Mouse (Mus musculus): ENCODE data around the gene Slc23a4. TPM values are rescaled to one million over a fixed set of nuclear protein-coding genes. Genes with fewer than 3 reads are reported as not detected.

Slc23a4 gene
- total RNA-seq (2017): 0.35 and 1.4 TPM in 2 replicates

DNA sequence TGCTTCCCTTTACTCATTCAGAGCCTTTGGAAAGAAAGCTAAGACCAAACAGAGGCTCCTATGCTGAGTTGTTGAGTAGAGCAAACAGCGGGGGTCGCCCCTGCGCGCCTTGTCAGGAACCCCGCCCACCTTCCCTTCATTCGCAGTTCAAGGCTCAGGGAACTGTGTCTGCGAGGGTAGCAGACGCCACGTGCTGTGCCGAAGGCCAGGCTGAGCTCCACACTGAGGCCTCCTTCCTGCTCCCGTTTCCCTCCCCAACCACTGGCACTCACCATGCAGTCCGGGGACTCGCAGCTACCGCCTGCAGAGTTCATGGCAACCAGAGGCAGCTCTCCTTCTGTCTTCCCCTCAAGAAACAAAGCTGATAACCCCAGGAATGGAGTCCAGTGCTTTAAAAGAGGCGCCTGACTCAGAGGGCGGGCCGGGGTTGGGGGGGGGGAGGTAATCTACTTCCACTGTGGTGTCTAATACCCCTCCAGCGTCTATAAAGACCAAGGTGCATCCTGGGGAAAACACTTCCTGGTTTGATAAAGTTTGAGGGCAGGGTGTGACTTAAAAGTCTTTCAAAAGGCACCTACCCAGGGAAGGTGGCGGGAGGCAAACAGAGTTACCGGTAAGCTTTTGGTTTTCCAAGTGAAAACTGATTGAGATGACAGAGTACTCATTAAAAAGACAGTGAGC lies at the start of gene Slc23a4:
Gene Slc23a4 (minus strand): TSS at position 324 of the 681 bp plus-strand sequence.
- ATAC-seq (replicated peaks in 1 of 2; ENCODE audit: insufficient read depth in 1 of 2, low FRiP score in 2 of 2, low TSS enrichment in 1 of 2, low read depth in 1 of 2, poor library complexity in 2 of 2, severe bottlenecking in 2 of 2): peak; percentile 40 to 68

GRCm38 (mm10) chr6:35033341-35033740 lies 45.1 kb upstream of the Slc23a4 start:
- no peak for ATAC-seq (replicated peaks in 1 of 2; ENCODE audit: insufficient read depth in 1 of 2, low FRiP score in 2 of 2, low TSS enrichment in 1 of 2, low read depth in 1 of 2, poor library complexity in 2 of 2, severe bottlenecking in 2 of 2)

GRCm38 (mm10) chr6:35032704-35033103 lies 44.5 kb upstream of the Slc23a4 start:
- ATAC-seq (replicated peaks in 1 of 2; ENCODE audit: insufficient read depth in 1 of 2, low FRiP score in 2 of 2, low TSS enrichment in 1 of 2, low read depth in 1 of 2, poor library complexity in 2 of 2, severe bottlenecking in 2 of 2): no peak

DNA sequence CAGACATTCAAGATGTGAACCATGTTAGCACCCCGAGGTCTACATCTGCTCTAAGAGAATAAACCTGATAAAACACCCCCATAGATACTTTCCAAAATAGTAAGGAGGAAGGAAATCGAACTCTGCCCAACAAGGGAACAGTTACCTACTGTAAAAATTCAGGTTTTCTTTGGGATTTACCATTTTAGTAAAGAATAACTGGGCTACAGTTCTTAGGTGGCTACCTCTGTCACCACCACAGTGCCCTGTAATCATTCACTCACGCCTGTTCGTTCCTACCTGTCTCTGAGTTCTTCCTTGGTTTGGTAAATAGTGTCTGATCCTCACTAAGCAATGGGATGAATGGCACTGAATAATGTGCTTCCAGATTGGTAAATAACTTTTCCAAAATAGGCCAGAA lies 42.6 kb upstream of the Slc23a4 start:
- no peak for ATAC-seq (replicated peaks in 1 of 2; ENCODE audit: insufficient read depth in 1 of 2, low FRiP score in 2 of 2, low TSS enrichment in 1 of 2, low read depth in 1 of 2, poor library complexity in 2 of 2, severe bottlenecking in 2 of 2)

DNA sequence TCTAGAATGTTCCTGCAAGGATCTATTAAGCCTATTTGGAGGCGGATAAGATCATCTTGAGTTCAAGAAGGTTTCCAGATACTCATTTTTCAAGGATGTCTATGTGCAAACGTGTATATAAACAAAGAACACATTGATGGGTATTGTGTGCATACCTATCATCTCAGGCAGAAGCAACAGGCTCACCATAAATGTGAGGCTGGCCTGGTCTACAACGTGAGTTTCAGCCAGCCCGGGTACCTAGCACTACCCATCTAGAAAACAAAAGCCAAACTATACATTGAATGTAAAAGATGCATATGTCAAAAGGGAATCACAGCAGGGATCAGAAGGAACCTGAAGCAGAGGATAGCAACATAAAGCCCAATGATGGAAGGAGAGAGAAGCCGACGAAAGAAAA lies 42.0 kb upstream of the Slc23a4 start:
- no peak for ATAC-seq (replicated peaks in 1 of 2; ENCODE audit: insufficient read depth in 1 of 2, low FRiP score in 2 of 2, low TSS enrichment in 1 of 2, low read depth in 1 of 2, poor library complexity in 2 of 2, severe bottlenecking in 2 of 2)

DNA sequence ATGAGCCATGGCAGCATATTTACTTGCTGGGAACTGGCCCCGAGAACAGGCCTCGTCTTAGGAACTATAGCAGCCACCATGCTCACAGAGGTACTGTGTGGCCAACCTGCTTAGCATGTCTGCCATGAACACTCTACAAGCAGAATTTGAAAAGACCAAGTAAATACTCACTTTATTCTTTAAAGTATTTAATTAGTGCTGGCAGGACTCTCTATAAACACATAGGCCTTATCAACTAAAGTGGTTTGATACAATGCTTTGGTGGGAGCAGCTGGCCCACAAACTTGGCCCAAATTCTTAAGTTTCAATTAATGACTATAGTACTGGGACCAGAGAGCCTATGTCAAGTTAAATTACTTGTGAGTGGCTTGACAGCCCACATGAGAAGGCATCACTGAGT lies 39.8 kb upstream of the Slc23a4 start:
- ATAC-seq (replicated peaks in 1 of 2; ENCODE audit: insufficient read depth in 1 of 2, low FRiP score in 2 of 2, low TSS enrichment in 1 of 2, low read depth in 1 of 2, poor library complexity in 2 of 2, severe bottlenecking in 2 of 2): no peak

- ATAC-seq (replicated peaks in 1 of 2; ENCODE audit: insufficient read depth in 1 of 2, low FRiP score in 2 of 2, low TSS enrichment in 1 of 2, low read depth in 1 of 2, poor library complexity in 2 of 2, severe bottlenecking in 2 of 2): no peak
Observed at GRCm38 (mm10) chr6:35027257-35027656, 39.1 kb upstream of the Slc23a4 start.

GRCm38 (mm10) chr6:35016624-35017023 lies 28.4 kb upstream of the Slc23a4 start:
- ATAC-seq (replicated peaks in 1 of 2; ENCODE audit: insufficient read depth in 1 of 2, low FRiP score in 2 of 2, low TSS enrichment in 1 of 2, low read depth in 1 of 2, poor library complexity in 2 of 2, severe bottlenecking in 2 of 2): no peak

GRCm38 (mm10) chr6:35011953-35012352 lies 23.7 kb upstream of the Slc23a4 start:
- no peak for ATAC-seq (replicated peaks in 1 of 2; ENCODE audit: insufficient read depth in 1 of 2, low FRiP score in 2 of 2, low TSS enrichment in 1 of 2, low read depth in 1 of 2, poor library complexity in 2 of 2, severe bottlenecking in 2 of 2)

- no peak for ATAC-seq (replicated peaks in 1 of 2; ENCODE audit: insufficient read depth in 1 of 2, low FRiP score in 2 of 2, low TSS enrichment in 1 of 2, low read depth in 1 of 2, poor library complexity in 2 of 2, severe bottlenecking in 2 of 2)
Observed at GRCm38 (mm10) chr6:35010705-35011104, 22.5 kb upstream of the Slc23a4 start.

GRCm38 (mm10) chr6:35002261-35002669 lies 14.1 kb upstream of the Slc23a4 start:
- ATAC-seq (replicated peaks in 1 of 2; ENCODE audit: insufficient read depth in 1 of 2, low FRiP score in 2 of 2, low TSS enrichment in 1 of 2, low read depth in 1 of 2, poor library complexity in 2 of 2, severe bottlenecking in 2 of 2): no peak

- ATAC-seq (replicated peaks in 1 of 2; ENCODE audit: insufficient read depth in 1 of 2, low FRiP score in 2 of 2, low TSS enrichment in 1 of 2, low read depth in 1 of 2, poor library complexity in 2 of 2, severe bottlenecking in 2 of 2): no peak
Observed at GRCm38 (mm10) chr6:34999101-34999500, 10.9 kb upstream of the Slc23a4 start.

DNA sequence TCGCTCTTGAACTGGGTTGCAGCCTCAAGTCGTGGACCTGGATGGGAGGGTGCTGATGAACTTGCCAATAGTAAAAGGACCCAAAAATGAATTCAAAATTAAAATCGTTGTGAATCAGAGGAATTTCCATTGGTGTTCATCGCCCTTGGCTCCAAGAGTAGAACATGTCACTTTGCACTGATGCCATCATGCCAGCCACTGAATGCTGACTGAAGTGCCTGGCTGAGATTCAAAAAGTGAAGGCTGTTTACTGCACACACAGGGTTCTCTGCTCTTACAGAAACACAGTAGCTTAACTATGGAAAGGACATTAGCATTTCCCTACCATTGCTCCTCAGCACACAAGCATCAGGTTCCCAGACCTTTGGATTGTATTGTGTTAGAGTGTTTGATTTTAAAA lies 8.3 kb upstream of the Slc23a4 start:
- no peak for ATAC-seq (replicated peaks in 1 of 2; ENCODE audit: insufficient read depth in 1 of 2, low FRiP score in 2 of 2, low TSS enrichment in 1 of 2, low read depth in 1 of 2, poor library complexity in 2 of 2, severe bottlenecking in 2 of 2)

DNA sequence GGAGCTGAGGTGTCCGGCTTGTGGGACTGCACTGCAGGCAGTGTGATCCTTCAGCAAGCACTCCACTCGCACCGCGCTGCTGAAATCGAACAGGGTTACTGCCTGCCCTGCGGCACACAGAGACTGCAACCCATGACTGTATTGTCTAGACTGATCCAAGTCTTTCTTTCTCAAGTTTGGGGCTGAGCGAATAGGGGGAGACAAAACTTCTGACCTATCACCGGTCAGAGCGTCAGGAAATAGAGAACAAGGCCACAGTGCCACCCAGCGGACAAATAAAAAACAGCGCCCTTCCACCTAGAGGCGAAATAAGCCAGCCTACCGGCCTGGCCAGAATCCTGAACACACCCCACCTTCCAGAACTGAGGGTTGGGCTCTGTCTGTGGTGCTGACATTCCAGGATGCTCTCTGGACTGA lies 7.1 kb upstream of the Slc23a4 start:
- peak; percentile 89 to 94 for ATAC-seq (replicated peaks in 1 of 2; ENCODE audit: insufficient read depth in 1 of 2, low FRiP score in 2 of 2, low TSS enrichment in 1 of 2, low read depth in 1 of 2, poor library complexity in 2 of 2, severe bottlenecking in 2 of 2)

- ATAC-seq (replicated peaks in 1 of 2; ENCODE audit: insufficient read depth in 1 of 2, low FRiP score in 2 of 2, low TSS enrichment in 1 of 2, low read depth in 1 of 2, poor library complexity in 2 of 2, severe bottlenecking in 2 of 2): peak; percentile 16 to 28; a peak in 1 of 4 replicates
Observed at GRCm38 (mm10) chr6:34994692-34995091, 6.5 kb upstream of the Slc23a4 start.

DNA sequence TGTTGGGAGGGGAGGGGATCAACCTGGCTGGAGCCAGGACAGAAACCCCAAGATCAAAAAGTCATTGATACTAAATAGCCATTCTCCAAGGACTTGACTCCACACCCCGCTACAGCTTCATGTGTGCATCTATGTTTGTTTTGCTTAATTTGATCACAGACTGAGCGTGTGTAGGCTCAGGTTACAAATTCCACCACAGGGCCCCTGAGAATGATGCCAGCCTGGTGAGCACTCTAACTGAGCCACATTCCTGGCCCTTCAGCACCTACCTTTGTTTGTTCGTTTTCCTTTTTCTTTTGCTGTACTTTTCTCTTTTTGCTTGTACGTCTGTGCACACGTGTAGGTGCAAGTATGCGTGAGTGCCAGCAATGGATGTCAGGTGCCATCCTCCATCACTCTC lies 1.1 kb upstream of the Slc23a4 start:
- no peak for ATAC-seq (replicated peaks in 1 of 2; ENCODE audit: insufficient read depth in 1 of 2, low FRiP score in 2 of 2, low TSS enrichment in 1 of 2, low read depth in 1 of 2, poor library complexity in 2 of 2, severe bottlenecking in 2 of 2)

- peak in 1 of 2 experiments; percentile 32; a peak in 2 of 4 replicates for ATAC-seq (replicated peaks in 1 of 2; ENCODE audit: insufficient read depth in 1 of 2, low FRiP score in 2 of 2, low TSS enrichment in 1 of 2, low read depth in 1 of 2, poor library complexity in 2 of 2, severe bottlenecking in 2 of 2)
Observed at GRCm38 (mm10) chr6:34987085-34987645, 1.0 kb downstream of the Slc23a4 start.

DNA sequence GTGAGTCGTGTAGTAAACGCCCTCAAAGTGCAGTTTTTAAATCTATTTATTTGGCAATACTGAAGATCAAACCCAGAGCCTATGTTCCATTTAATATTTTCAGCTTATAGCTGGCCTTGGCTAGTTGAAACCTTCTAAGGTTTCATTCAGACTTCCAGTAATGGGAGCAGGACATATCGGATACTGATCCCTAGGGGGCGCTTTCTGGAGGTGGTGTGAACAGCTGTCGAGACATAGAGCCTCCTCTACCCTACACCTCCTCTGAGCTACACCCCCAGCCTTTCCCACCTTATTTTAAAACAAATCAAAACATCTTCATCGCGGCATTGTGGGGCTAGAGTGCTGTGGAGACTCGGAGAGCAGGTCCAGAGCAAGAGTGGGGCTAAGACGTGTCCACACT lies 7.5 kb downstream of the Slc23a4 start:
- ATAC-seq (replicated peaks in 1 of 2; ENCODE audit: insufficient read depth in 1 of 2, low FRiP score in 2 of 2, low TSS enrichment in 1 of 2, low read depth in 1 of 2, poor library complexity in 2 of 2, severe bottlenecking in 2 of 2): no peak

GRCm38 (mm10) chr6:34979291-34979690 lies 8.9 kb downstream of the Slc23a4 start:
- ATAC-seq (replicated peaks in 1 of 2; ENCODE audit: insufficient read depth in 1 of 2, low FRiP score in 2 of 2, low TSS enrichment in 1 of 2, low read depth in 1 of 2, poor library complexity in 2 of 2, severe bottlenecking in 2 of 2): no peak
